Mouse (Mus musculus): ENCODE data around the gene Zbtb5.
A peak's percentile ranks its signal among the peaks of the same experiment; 100 is the strongest.
"Not testable (repeated sequence)": the region's sequence is repeated elsewhere in the genome, so short reads cannot be mapped to it uniquely, and the experiment has no call there.

Gene Zbtb5

GRCm38 (mm10) chr4:45012105-45012975 lies at the start of gene Zbtb5:
Gene Zbtb5, minus strand, starts transcription at chr4:45012412.
- peak; percentile 96 for DNase-seq (ENCODE audit: low spot score in 2 of 2)

GRCm38 (mm10) chr4:45055451-45055850 lies 43.2 kb upstream of the Zbtb5 start:
- no peak for DNase-seq (ENCODE audit: low spot score in 2 of 2)

- no peak for DNase-seq (ENCODE audit: low spot score in 2 of 2)
Observed at GRCm38 (mm10) chr4:45054862-45055261, 42.6 kb upstream of the Zbtb5 start.

GRCm38 (mm10) chr4:45047956-45048355 lies 35.7 kb upstream of the Zbtb5 start:
- no peak for DNase-seq (ENCODE audit: low spot score in 2 of 2)

- no peak for DNase-seq (ENCODE audit: low spot score in 2 of 2)
Observed at GRCm38 (mm10) chr4:45047286-45047887, 35.2 kb upstream of the Zbtb5 start.

GRCm38 (mm10) chr4:45046679-45047078 lies 34.5 kb upstream of the Zbtb5 start:
- no peak for DNase-seq (ENCODE audit: low spot score in 2 of 2)

GRCm38 (mm10) chr4:45040795-45041194 lies 28.6 kb upstream of the Zbtb5 start:
- no peak for DNase-seq (ENCODE audit: low spot score in 2 of 2)

GRCm38 (mm10) chr4:45039546-45039945 lies 27.3 kb upstream of the Zbtb5 start:
- not testable (repeated sequence) for DNase-seq (ENCODE audit: low spot score in 2 of 2)

GRCm38 (mm10) chr4:45038879-45039278 lies 26.7 kb upstream of the Zbtb5 start:
- DNase-seq (ENCODE audit: low spot score in 2 of 2) = not testable (repeated sequence)

GRCm38 (mm10) chr4:45037455-45038410 lies 25.5 kb upstream of the Zbtb5 start:
- DNase-seq (ENCODE audit: low spot score in 2 of 2) = no peak

GRCm38 (mm10) chr4:45036571-45036970 lies 24.4 kb upstream of the Zbtb5 start:
- no peak for DNase-seq (ENCODE audit: low spot score in 2 of 2)

GRCm38 (mm10) chr4:45036048-45036447 lies 23.8 kb upstream of the Zbtb5 start:
- no peak for DNase-seq (ENCODE audit: low spot score in 2 of 2)

- no peak for DNase-seq (ENCODE audit: low spot score in 2 of 2)
Observed at GRCm38 (mm10) chr4:45034693-45035628, 22.7 kb upstream of the Zbtb5 start.

GRCm38 (mm10) chr4:45032586-45032985 lies 20.4 kb upstream of the Zbtb5 start:
- no peak for DNase-seq (ENCODE audit: low spot score in 2 of 2)

- DNase-seq (ENCODE audit: low spot score in 2 of 2) = no peak
Observed at GRCm38 (mm10) chr4:45026459-45026858, 14.2 kb upstream of the Zbtb5 start.

GRCm38 (mm10) chr4:45019009-45019408 lies 6.8 kb upstream of the Zbtb5 start:
- no peak for DNase-seq (ENCODE audit: low spot score in 2 of 2)

- DNase-seq (ENCODE audit: low spot score in 2 of 2) = peak; percentile 86 to 91
Observed at GRCm38 (mm10) chr4:45018452-45018980, 6.3 kb upstream of the Zbtb5 start, which contains the start of gene Polr1e. Gene Polr1e, plus strand, starts transcription at chr4:45018583.

GRCm38 (mm10) chr4:45015615-45016014 lies 3.4 kb upstream of the Zbtb5 start:
- DNase-seq (ENCODE audit: low spot score in 2 of 2) = peak in 1 of 2 experiments; percentile 39

- no peak for DNase-seq (ENCODE audit: low spot score in 2 of 2)
Observed at GRCm38 (mm10) chr4:45013537-45013936, 1.3 kb upstream of the Zbtb5 start.

GRCm38 (mm10) chr4:45013031-45013431 lies 819 bp upstream of the Zbtb5 start:
- DNase-seq (ENCODE audit: low spot score in 2 of 2) = no peak
